Mouse (Mus musculus) kidney, adult 2 months (tissue): ENCODE measurements around the gene Ppp4r2. TPM values are rescaled to one million over a fixed set of nuclear protein-coding genes. Genes with fewer than 3 reads are reported as not detected.

ENCODE experiments used
- DNase-seq: peaks from one replicate; pipeline ENCODE4 v3.0.0; 2021
- H3K27ac ChIP-seq: fragments of 200-500 bp; 2 replicates; pipeline ENCODE4 v1.5.1; 2012; ENCODE audit warnings: low read depth, low read length, control low read depth, inconsistent platforms; ENCODE audit not compliant: insufficient read depth
- H3K27me3 ChIP-seq: fragments of 200-500 bp; replicated peaks from 2 replicates; pipeline ENCODE4 v1.6.1; 2012; ENCODE audit warnings: mild to moderate bottlenecking, moderate library complexity, low read length, inconsistent platforms; ENCODE audit not compliant: control insufficient read depth, insufficient read depth
- H3K36me3 ChIP-seq: fragments of 200-500 bp; 2 replicates; pipeline ENCODE4 v1.6.1; 2012; ENCODE audit warnings: mild to moderate bottlenecking, moderate library complexity, low read length, inconsistent platforms; ENCODE audit not compliant: control insufficient read depth, insufficient read depth
- H3K4me1 ChIP-seq: fragments of 200-500 bp; 2 replicates; pipeline ENCODE4 v1.6.1; 2011; ENCODE audit warnings: low read length; ENCODE audit not compliant: control insufficient read depth, insufficient read depth
- H3K4me3 ChIP-seq: fragments of 200-500 bp; 2 replicates; pipeline ENCODE4 v1.5.1; 2011; ENCODE audit warnings: mild to moderate bottlenecking, low read depth, low read length, control low read depth; ENCODE audit not compliant: insufficient read depth
- CTCF ChIP-seq: fragments of 200-500 bp; conservative IDR thresholded peaks from 2 replicates; pipeline ENCODE4 v1.5.1; 2011; ENCODE audit warnings: low read depth, mild to moderate bottlenecking, control low read depth, low read length, moderate library complexity, mixed read lengths; ENCODE audit not compliant: insufficient read depth, insufficient read length
- POLR2A ChIP-seq: fragments of 200-500 bp; IDR thresholded peaks from one replicate; pipeline ENCODE4 v1.6.1; 2011; ENCODE audit warnings: low read depth, low read length, control low read depth
- WGBS: fragments of 180-500 bp; shearing (Covaris S2); methylation state at CpG from one replicate; pipeline ENCODE4 v1.1.7; 2018; 5-methylcytosine and 5-hydroxymethylcytosine counted together
- polyA plus RNA-seq: library from polyadenylated mRNA; depleted of rRNA; stranded (reverse); fragments of >200 nt; gene quantifications from 2 replicates; pipeline ENCODE4 v1.2.3, GENCODE M21; 2012

Ppp4r2 gene
- polyA plus RNA-seq, 1 experiment, result 14.7 TPM

DNA sequence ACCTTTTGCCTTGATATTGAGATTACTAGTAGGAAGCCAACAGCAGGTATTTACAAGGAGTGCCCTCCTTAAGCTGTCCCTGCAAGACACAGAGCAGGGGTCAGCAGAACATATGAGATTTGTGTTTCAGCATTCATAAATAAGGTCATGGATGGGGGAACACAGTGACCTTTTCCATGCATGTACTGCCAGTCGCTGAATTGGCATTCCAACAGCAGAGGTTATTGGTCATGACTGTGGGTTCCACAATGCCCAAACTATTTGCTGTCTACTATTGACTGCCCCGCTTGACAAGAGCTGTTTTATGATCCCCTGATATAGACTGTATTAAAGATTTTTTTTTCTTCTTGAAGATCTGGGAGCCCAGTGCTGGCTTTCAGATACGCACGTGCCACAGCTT lies 33.7 kb upstream of the Ppp4r2 start:
- no peak overlapping the region for H3K27ac ChIP-seq
- H3K27me3 ChIP-seq, result no peaks in the 10 kb centered on the region
- 78% methylated on average over 4 of the region's 4 CpGs for WGBS
- TF ChIP-seq POLR2A (no peak), CTCF (no peak)
- no peak for DNase-seq
- H3K4me3 ChIP-seq, result no peak overlapping the region
- no peaks in the 10 kb centered on the region for H3K36me3 ChIP-seq
- H3K4me1 ChIP-seq, result no peaks in the 10 kb centered on the region

- Histone ChIP-seq H3K27ac (no peak overlapping the region), H3K27me3 (no peaks in the 10 kb centered on the region), H3K36me3 (no peaks in the 10 kb centered on the region), H3K4me1 (no peaks in the 10 kb centered on the region), H3K4me3 (no peak overlapping the region)
- no peak for TF ChIP-seq POLR2A
- WGBS, result 31% methylated on average over 10 of the region's 10 CpGs
- peak; percentile 45 for DNase-seq
Measured at GRCm38 (mm10) chr6:100800497-100800955, 32.9 kb upstream of the Ppp4r2 start.

- Histone ChIP-seq H3K36me3 (no peaks in the 10 kb centered on the region), H3K27me3 (no peaks in the 10 kb centered on the region), H3K27ac (no peak overlapping the region), H3K4me3 (no peak overlapping the region), H3K4me1 (no peaks in the 10 kb centered on the region)
- WGBS, result 43% methylated on average over 13 of the region's 13 CpGs
- TF ChIP-seq CTCF (no peak), POLR2A (no peak)
- peak; percentile 22 for DNase-seq
Measured at GRCm38 (mm10) chr6:100802381-100803083, 30.9 kb upstream of the Ppp4r2 start.

DNA sequence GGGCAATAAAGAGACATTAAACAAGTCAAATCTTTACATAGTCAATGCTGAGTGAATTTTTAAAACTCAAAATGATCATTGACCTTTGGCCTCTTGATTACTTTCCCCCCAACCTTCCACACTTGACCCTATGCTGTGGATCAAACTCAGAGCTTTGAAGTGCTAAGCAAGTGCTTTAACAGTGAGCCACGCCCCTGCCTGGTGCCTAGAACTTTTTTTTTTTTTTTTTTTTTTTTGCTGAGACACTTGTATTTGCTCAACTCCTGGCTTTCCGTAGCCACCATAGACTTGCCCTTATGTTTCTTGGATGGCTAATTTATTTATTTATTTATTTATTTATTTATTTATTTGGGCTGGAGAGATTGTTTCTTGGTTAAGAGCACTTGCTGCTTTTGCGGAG lies 30.2 kb upstream of the Ppp4r2 start:
- no peak for DNase-seq
- H3K27ac ChIP-seq, result no peak overlapping the region
- H3K4me1 ChIP-seq, result no peaks in the 10 kb centered on the region
- TF ChIP-seq CTCF (no peak), POLR2A (no peak)
- H3K27me3 ChIP-seq, result no peaks in the 10 kb centered on the region
- no peaks in the 10 kb centered on the region for H3K36me3 ChIP-seq
- H3K4me3 ChIP-seq, result no peak overlapping the region
- 72% methylated on average over 3 of the region's 3 CpGs for WGBS

- DNase-seq, result no peak
- H3K4me1 ChIP-seq, result no peaks in the 10 kb centered on the region
- 90% methylated on average over 9 of the region's 9 CpGs for WGBS
- H3K36me3 ChIP-seq, result no peaks in the 10 kb centered on the region
- H3K27ac ChIP-seq, result no peak overlapping the region
- no peak for TF ChIP-seq POLR2A
- no peak for TF ChIP-seq CTCF
- H3K4me3 ChIP-seq, result no peak overlapping the region
- no peaks in the 10 kb centered on the region for H3K27me3 ChIP-seq
Measured at GRCm38 (mm10) chr6:100807187-100807586, 26.2 kb upstream of the Ppp4r2 start.

DNA sequence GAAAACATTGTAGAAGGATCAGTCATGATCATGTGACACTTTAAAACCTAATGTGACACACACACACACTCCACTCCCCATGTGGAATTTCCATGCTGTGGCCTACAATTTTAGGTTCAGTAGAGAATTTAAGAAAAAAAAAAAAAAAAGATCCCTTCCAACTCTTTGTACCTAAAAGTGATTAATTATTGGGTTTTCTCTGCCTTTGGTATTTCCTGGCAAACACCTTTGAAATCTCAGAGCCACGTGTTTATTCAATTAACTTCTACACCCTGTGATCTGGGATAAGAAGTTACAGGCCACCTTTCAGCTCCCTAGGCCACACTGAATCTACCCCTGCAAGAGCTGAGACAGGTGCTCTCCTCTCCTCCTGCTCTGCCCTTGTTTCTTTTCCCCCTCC lies 25.7 kb upstream of the Ppp4r2 start:
- Histone ChIP-seq H3K36me3 (no peaks in the 10 kb centered on the region), H3K4me1 (no peaks in the 10 kb centered on the region), H3K27me3 (no peaks in the 10 kb centered on the region), H3K4me3 (no peak overlapping the region), H3K27ac (no peak overlapping the region)
- DNase-seq, result no peak
- WGBS, result 59% methylated on average over 1 of the region's 1 CpGs
- TF ChIP-seq POLR2A (no peak), CTCF (no peak)

- TF ChIP-seq CTCF (no peak), POLR2A (no peak)
- no peak overlapping the region for H3K4me3 ChIP-seq
- H3K27me3 ChIP-seq, result no peaks in the 10 kb centered on the region
- WGBS, result 93% methylated on average over 6 of the region's 6 CpGs
- no peak overlapping the region for H3K27ac ChIP-seq
- DNase-seq, result no peak
- H3K36me3 ChIP-seq, result no peaks in the 10 kb centered on the region
- no peaks in the 10 kb centered on the region for H3K4me1 ChIP-seq
Measured at GRCm38 (mm10) chr6:100808221-100808778, 25.1 kb upstream of the Ppp4r2 start.
